Mouse (Mus musculus) embryonic facial prominence, embryonic 12.5 days (tissue): Measurements from ENCODE around the gene Tlr5. TPM values are rescaled to one million over a fixed set of nuclear protein-coding genes. Genes with fewer than 3 reads are reported as not detected.

ENCODE experiments used
- ATAC-seq: fragments of 200-750 bp; cut with Nextera tagmentation; 2 replicates; pipeline ENCODE4 v1.8.0; 2017; ENCODE audit not compliant: insufficient number of reproducible peaks, insufficient read depth, low FRiP score, low TSS enrichment
- H3K27ac ChIP-seq: fragments of 300-500 bp; sonication (generic); 2 replicates; pipeline ENCODE4 v1.5.1; 2016; ENCODE audit warnings: mild to moderate bottlenecking
- H3K27me3 ChIP-seq: fragments of 300-500 bp; sonication (generic); 2 replicates; pipeline ENCODE4 v1.6.1; 2016; ENCODE audit warnings: mild to moderate bottlenecking, moderate library complexity
- H3K36me3 ChIP-seq: fragments of 300-500 bp; sonication (generic); 2 replicates; pipeline ENCODE4 v1.6.1; 2016; ENCODE audit warnings: mild to moderate bottlenecking
- H3K4me1 ChIP-seq: fragments of 300-500 bp; sonication (generic); 2 replicates; pipeline ENCODE4 v1.6.1; 2016
- H3K4me2 ChIP-seq: fragments of 300-500 bp; sonication (generic); replicated peaks from 2 replicates; pipeline ENCODE4 v1.6.1; 2016; ENCODE audit warnings: mild to moderate bottlenecking, moderate library complexity
- H3K4me3 ChIP-seq: fragments of 300-500 bp; sonication (generic); 2 replicates; pipeline ENCODE4 v1.5.1; 2016; ENCODE audit warnings: mild to moderate bottlenecking
- H3K9ac ChIP-seq: fragments of 300-500 bp; sonication (generic); 2 replicates; pipeline ENCODE4 v1.6.1; 2016; ENCODE audit warnings: mild to moderate bottlenecking, moderate library complexity
- H3K9me3 ChIP-seq: fragments of 300-500 bp; sonication (generic); 2 replicates; pipeline ENCODE4 v1.6.1; 2016; ENCODE audit warnings: mild to moderate bottlenecking, moderate library complexity
- WGBS: fragments of 180-500 bp; shearing (Covaris S2); methylation state at CpG from one replicate; pipeline ENCODE4 v1.1.7; 2016; 5-methylcytosine and 5-hydroxymethylcytosine counted together
- polyA plus RNA-seq: library from polyadenylated mRNA; unstranded; fragments of >200 nt; fragmentation: Nextera tagmentation; extraction: Ambion mirVana; gene quantifications from 2 replicates; pipeline ENCODE4 v1.2.1, GENCODE M21; 2016

Gene Tlr5
- polyA plus RNA-seq, result 0.51 and 0.52 TPM in 2 replicates

DNA sequence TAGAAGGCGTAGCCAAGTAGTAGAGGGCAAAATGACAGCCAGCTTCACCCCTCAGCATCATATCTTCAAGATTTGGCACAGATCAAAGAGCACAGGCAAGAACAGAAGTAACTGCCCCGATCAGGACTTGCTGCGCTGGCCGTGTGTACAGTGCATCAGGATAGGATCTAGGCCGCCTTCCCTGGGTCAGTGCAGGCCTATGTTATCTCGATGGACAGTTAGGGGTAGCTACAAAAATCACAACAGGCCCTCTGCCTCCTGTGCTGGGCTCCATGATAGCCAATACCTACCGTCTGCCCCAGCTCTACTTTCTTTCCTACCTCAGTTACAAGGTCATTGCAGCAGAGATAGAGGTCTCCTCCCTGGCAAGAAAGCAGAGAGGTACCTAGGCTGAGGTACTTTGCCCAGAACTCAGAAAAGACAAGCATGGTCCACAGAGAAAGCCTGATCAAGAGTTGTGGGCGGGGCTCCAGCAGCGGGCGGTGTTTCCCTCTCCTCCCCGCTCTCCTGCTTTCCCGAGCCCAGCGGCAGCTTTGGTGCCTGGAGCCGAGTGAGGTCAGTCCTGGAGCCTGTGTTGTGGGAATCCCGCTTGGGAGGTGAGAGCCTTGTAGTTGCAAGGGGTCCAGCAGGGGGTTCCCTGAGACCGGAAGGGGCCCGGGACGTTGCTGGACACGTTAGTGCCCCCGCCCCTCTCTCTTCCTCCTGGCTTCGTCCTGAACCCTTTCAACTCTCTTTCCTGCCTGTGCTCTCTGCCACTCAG, at the start of gene Tlr5:
Tlr5 (plus strand) TSS at position 502 of the 760 bp plus-strand sequence.
- H3K27me3 ChIP-seq, result 0 out of 2 replicates have a peak, but pooled peaks cover 5% of the 10 kb centered on the region
- ATAC-seq, result no peak; the same call in 1 of the 2 replicates
- peaks cover 13% of the 10 kb centered on the region; the same call in 1 of the 2 replicates for H3K4me1 ChIP-seq
- H3K4me3 ChIP-seq, result peak within 1 kb of the TSS; percentile 42
- no peaks in the 10 kb centered on the region for H3K36me3 ChIP-seq
- no peak within 1 kb of the TSS for H3K27ac ChIP-seq
- peak within 1 kb of the TSS; percentile 55; the same call in 1 of the 2 replicates for H3K9ac ChIP-seq
- WGBS, result 21% methylated on average over 21 of the region's 21 CpGs
- no peaks in the 10 kb centered on the region for H3K9me3 ChIP-seq
- peak within 1 kb of the TSS; percentile 66 for H3K4me2 ChIP-seq

DNA sequence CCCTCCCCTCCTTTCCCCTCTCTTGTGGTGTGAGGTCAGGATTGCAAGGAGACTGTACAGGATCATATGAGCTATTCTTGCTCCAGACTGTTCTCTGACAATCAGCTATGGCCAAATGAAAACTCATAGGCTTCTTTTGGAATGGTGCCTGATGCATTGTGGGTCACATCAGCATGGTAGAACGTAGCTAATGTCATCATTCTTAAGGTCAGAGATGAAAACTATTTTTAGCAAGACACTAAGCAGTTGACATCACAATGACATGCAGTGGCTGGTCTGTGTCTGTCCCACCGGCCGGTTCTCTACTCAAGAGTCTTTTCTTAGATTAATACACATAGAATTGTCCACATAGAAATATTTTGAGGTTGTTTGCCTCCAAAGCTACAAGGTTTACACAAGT, 48.9 kb upstream of the Tlr5 start:
- no peak for ATAC-seq
- Histone ChIP-seq H3K4me1 (peaks cover 14% of the 10 kb centered on the region), H3K9ac (no peak overlapping the region), H3K4me2 (no peak overlapping the region), H3K4me3 (no peak overlapping the region), H3K27ac (no peak overlapping the region), H3K27me3 (no peaks in the 10 kb centered on the region), H3K36me3 (no peaks in the 10 kb centered on the region), H3K9me3 (no peaks in the 10 kb centered on the region)
- WGBS, result 84% methylated on average over 3 of the region's 3 CpGs

DNA sequence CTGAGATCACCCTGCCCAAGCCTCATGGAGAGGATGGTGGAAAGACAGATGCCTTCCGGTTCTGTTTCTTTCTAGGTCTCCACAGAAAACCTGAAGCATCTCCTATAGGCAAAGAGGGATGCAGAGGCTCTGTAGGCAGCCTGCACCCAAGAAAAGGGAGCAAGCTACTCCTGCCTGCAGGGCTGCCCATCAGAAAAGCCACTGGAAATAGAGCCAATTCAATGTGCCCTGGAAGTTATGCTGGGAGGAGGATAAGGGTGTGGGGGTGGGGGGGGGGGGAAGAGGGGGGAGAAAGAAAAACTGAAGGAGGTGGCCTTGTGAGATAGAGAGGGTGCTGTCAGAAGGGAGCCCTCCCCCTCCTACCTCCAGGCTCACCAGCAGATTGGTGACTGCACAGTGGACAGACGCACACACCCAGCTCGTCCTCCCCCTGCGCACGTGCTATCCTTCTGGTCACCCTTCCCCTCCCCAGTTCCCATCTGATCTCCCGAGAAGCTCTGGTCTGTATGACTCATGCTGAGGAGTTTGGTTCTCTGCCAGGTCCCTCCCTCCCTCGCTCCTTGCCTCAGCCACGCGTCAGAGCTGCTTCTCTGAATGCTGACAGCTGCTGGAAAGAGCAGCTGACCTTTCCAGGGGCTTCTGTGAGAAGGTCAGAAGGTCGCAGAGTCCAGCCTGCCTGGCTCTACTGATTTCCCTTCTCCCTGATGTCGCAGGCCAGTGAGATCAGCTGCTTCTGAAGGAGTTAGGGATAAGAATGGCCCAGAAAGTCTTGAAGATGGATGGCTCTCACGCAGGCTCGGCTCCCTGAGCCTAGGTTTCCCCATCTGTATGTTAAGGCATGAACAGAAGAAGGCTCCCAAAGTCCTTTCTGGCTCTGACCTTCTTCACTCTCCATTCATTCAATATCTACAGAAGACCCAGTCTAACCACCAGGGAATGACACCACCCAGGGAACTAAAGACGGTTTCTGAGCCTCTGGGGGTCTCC, 46.2 kb upstream of the Tlr5 start:
- Histone ChIP-seq H3K9ac (no peak overlapping the region; the same call in 1 of the 2 replicates), H3K27me3 (no peaks in the 10 kb centered on the region), H3K36me3 (no peaks in the 10 kb centered on the region), H3K27ac (peak overlapping the region; percentile 42; the same call in 1 of the 2 replicates), H3K9me3 (no peaks in the 10 kb centered on the region), H3K4me1 (peaks cover 14% of the 10 kb centered on the region), H3K4me2 (peak overlapping the region; percentile 16; the same call in 1 of the 2 replicates), H3K4me3 (no peak overlapping the region)
- 17% methylated on average over 14 of the region's 14 CpGs for WGBS
- ATAC-seq, result peak; percentile 91

DNA sequence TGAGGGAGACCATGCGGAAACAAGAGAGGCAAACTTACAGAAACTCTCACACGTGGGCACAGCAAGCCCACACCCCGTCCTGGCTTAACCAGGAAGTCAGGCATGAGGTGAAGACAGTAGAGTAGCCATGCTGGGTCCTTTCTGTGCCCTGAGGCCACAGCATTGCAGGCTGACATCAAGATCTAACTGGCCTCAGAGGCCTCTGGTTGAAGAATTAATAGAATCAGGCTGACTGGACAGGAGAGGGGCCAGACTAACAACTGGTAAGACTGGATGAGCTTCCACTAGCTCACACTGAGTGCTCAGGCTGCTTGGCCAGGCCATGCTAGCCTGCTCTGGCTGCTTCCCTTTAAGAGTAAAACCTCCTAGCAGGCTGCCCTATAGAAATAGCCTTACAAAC, 45.5 kb upstream of the Tlr5 start:
- no peaks in the 10 kb centered on the region for H3K36me3 ChIP-seq
- no peaks in the 10 kb centered on the region for H3K9me3 ChIP-seq
- H3K4me3 ChIP-seq, result no peak overlapping the region
- H3K4me2 ChIP-seq, result no peak overlapping the region
- H3K27me3 ChIP-seq, result no peaks in the 10 kb centered on the region
- no peak for ATAC-seq
- no peak overlapping the region for H3K9ac ChIP-seq
- peaks cover 14% of the 10 kb centered on the region for H3K4me1 ChIP-seq
- H3K27ac ChIP-seq, result peak overlapping the region; percentile 17; the same call in 1 of the 2 replicates
- WGBS, result 50% methylated on average over 3 of the region's 3 CpGs

DNA sequence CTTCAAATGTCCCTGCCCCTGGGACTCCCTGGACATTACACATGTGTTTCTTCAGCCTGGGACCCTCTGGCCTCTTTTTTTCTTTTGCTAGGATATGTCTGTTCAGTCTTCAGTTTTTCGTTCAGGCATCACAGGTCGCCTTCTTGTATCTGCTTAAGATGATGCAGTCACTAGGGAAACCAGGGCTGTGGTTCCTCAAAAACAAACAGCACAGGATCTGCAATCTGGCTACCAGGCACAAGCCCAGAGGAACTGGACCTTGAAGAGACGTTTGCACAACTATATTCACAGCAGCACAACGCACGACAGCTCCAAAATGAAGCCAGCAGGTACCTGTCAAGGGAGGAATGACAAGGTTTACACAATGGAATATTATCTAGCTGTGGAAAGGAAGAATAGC, 45.0 kb upstream of the Tlr5 start:
- no peak for ATAC-seq
- H3K27me3 ChIP-seq, result no peaks in the 10 kb centered on the region
- no peak overlapping the region for H3K9ac ChIP-seq
- WGBS, result 83% methylated on average over 5 of the region's 5 CpGs
- no peak overlapping the region for H3K4me2 ChIP-seq
- H3K4me1 ChIP-seq, result peaks cover 14% of the 10 kb centered on the region
- H3K9me3 ChIP-seq, result no peaks in the 10 kb centered on the region
- H3K4me3 ChIP-seq, result no peak overlapping the region
- H3K36me3 ChIP-seq, result no peaks in the 10 kb centered on the region
- H3K27ac ChIP-seq, result no peak overlapping the region

DNA sequence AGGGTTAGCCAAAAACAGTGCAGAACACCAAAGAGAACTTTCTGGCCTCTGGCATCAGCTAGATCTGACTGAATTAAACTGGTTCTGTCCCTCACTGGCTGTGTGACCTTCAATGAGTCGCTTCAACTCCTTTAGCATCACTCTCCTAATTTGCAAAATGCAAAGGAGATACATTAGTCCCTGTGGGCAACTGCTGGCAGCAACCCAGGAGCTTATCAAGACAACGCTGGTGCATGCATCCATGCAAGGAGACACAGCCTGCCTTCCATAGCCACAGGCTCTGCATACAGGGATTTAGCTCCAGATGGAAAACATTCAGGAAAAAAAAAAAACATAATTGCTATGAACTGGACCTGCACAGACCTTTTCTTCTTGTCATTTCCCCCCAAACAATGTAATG, 42.0 kb upstream of the Tlr5 start:
- H3K27ac ChIP-seq, result no peak overlapping the region
- H3K4me3 ChIP-seq, result no peak overlapping the region
- H3K27me3 ChIP-seq, result no peaks in the 10 kb centered on the region
- H3K9ac ChIP-seq, result no peak overlapping the region
- 65% methylated on average over 2 of the region's 2 CpGs for WGBS
- peaks cover 14% of the 10 kb centered on the region for H3K4me1 ChIP-seq
- H3K36me3 ChIP-seq, result no peaks in the 10 kb centered on the region
- H3K4me2 ChIP-seq, result no peak overlapping the region
- no peak for ATAC-seq
- no peaks in the 10 kb centered on the region for H3K9me3 ChIP-seq

DNA sequence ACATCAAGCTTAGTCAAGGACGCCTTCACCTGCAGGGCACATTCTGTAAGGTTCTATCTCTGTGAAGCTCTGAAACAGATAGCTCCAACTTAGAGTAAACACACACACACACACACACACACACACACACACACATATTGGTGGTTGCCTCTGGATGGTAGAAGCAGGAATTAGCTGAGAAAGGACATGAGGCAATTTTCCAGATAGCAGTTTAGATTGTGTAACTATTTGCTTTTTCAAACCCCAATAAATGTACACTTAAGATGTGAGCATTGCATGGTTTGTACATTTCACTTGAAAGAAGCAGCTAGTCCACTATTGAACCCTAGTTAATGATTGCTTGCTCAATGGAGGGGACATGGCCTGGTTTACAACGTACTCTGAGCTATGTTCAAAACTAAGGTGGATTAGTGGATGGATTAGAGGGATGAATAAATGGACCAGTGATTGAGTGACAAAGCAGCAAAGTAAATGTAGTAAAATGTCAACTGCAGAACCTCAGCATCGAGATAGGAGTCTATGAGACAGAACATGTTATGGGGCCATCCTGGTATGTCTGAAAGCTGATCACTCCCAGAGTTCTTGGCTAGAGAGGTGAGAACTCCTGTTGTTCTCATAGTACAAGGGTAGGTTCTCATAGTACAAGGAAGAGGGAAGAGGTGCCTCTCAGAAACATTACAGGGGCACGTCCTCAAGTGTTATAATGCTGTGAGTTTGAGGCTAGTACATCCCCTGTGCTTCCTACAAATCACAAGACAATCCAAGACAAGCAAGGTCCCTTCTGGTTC, 40.3 kb upstream of the Tlr5 start:
- H3K4me3 ChIP-seq, result no peak overlapping the region
- H3K4me2 ChIP-seq, result no peak overlapping the region
- no peaks in the 10 kb centered on the region for H3K9me3 ChIP-seq
- no peaks in the 10 kb centered on the region for H3K36me3 ChIP-seq
- H3K4me1 ChIP-seq, result no peaks in the 10 kb centered on the region
- no peaks in the 10 kb centered on the region for H3K27me3 ChIP-seq
- H3K27ac ChIP-seq, result no peak overlapping the region
- 84% methylated on average over 4 of the region's 4 CpGs for WGBS
- H3K9ac ChIP-seq, result no peak overlapping the region
- ATAC-seq, result no peak

DNA sequence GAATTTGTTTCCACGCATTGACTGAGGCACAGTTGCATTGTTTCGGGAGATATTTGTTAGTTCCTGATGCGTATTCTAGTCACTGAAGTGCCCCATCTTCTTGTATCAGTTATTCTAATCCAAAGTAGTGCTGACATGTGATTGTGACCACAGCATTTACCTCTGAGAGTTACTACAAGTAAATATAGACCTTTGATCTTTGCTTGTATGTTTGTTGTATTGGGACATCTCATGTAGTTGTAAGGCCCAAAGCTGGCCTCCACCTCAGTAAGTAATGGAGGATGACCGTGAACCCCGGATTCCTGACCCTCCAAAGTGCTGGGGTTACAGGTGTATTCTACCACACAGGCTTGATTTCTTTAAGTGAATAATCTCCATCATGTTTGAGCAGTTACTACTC, 38.4 kb upstream of the Tlr5 start:
- Histone ChIP-seq H3K27me3 (no peaks in the 10 kb centered on the region), H3K27ac (no peak overlapping the region), H3K4me2 (no peak overlapping the region), H3K9ac (no peak overlapping the region), H3K9me3 (no peaks in the 10 kb centered on the region), H3K4me1 (no peaks in the 10 kb centered on the region), H3K4me3 (no peak overlapping the region), H3K36me3 (no peaks in the 10 kb centered on the region)
- ATAC-seq, result no peak
- WGBS, result 90% methylated on average over 5 of the region's 5 CpGs

DNA sequence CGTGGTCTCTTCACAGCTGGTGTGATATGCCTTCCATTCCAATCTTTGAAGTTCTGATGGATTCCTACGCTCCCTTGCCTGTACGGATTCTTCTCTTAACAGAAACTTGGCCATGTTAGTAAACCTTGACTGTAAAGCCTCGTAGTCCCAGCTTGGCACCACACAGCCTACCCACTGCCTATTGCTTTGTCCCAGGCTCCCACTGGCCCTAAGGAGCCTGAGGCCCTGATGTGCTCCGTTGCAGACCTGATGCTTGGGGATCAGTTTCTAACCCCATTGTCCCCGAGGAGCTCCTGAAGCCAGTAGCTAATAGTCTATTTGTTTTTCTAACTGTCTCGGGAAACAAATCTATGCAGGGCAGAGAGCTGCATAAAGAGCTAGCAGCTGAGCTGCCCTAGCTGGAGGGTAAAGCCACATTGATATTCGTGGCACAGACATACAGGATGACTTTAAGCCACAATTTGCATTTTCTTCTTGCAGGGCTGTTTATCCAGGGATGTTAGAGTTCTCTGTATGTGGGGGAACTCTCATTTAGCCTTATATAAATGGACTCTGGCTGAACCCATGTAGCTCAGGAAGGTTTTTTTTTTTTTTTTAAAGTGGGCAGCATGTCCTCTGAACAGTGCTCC, 35.8 kb upstream of the Tlr5 start:
- H3K27ac ChIP-seq, result no peak overlapping the region
- WGBS, result 41% methylated on average over 8 of the region's 8 CpGs
- no peak for ATAC-seq

DNA sequence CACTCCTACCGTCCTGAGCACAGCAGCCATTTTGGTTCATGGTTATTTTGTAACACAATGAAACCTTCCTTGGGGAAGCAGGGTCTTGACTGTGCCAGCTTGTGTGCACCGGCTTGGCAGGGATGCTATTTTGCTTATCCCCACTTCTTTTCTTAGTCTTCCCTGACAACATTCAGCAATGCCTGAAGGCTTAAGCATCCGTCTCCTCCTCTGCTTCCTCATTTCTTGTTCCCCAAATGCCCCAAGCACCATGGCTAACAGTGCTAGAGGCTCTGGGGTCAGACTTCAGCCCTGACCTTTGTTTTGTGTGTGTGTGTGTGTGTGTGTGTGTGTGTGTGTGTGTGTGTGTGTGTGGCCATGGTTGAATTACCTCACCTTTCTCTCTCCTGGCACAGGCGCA, 31.8 kb upstream of the Tlr5 start:
- no peaks in the 10 kb centered on the region for H3K9me3 ChIP-seq
- H3K36me3 ChIP-seq, result no peaks in the 10 kb centered on the region
- no peaks in the 10 kb centered on the region for H3K4me1 ChIP-seq
- no peak for ATAC-seq
- H3K9ac ChIP-seq, result no peak overlapping the region
- no peaks in the 10 kb centered on the region for H3K27me3 ChIP-seq
- H3K4me3 ChIP-seq, result no peak overlapping the region
- no peak overlapping the region for H3K4me2 ChIP-seq
- no peak overlapping the region for H3K27ac ChIP-seq
- 58% methylated on average over 4 of the region's 4 CpGs for WGBS

More for the DNA sequence above, 35.8 kb upstream of the Tlr5 start:
- Histone ChIP-seq H3K9ac (no peak overlapping the region), H3K9me3 (no peaks in the 10 kb centered on the region), H3K36me3 (no peaks in the 10 kb centered on the region), H3K4me1 (no peaks in the 10 kb centered on the region), H3K4me2 (no peak overlapping the region), H3K27me3 (no peaks in the 10 kb centered on the region), H3K4me3 (no peak overlapping the region)

DNA sequence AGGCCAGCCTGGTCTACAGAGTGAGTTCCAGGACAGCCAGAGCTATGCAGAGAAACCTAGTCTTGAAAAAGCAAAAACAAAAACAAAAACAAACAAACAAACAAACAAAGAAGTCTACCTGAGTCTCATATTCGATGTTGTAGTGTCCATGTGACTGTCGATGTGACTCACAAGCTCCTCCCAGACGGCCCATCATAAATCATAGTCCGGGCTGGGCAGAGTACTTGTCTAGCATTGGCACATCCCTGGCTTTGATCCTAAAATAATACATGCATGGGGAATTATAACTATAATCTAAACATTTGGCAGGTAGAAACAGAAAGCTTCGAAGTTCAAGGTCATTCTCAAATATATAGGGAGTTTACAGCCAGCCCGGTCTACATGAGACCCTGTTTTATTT, 28.1 kb upstream of the Tlr5 start:
- H3K36me3 ChIP-seq, result no peaks in the 10 kb centered on the region
- 92% methylated on average over 6 of the region's 6 CpGs for WGBS

More for the DNA sequence above, 28.1 kb upstream of the Tlr5 start:
- no peak overlapping the region for H3K4me3 ChIP-seq
- H3K27me3 ChIP-seq, result no peaks in the 10 kb centered on the region
- H3K9me3 ChIP-seq, result no peaks in the 10 kb centered on the region
- no peak overlapping the region for H3K4me2 ChIP-seq
- no peak overlapping the region for H3K27ac ChIP-seq
- no peak overlapping the region for H3K9ac ChIP-seq
- no peak for ATAC-seq
- H3K4me1 ChIP-seq, result no peaks in the 10 kb centered on the region
